Mouse (Mus musculus) retina, postnatal 7 days (tissue): ENCODE measurements around the gene Tead4.
A peak's percentile ranks its signal among the peaks of the same experiment; 100 is the strongest.
"Not testable (repeated sequence)": the region's sequence is repeated elsewhere in the genome, so short reads cannot be mapped to it uniquely, and the experiment has no call there.

ENCODE experiments used
- DNase-seq: peaks from one replicate; pipeline ENCODE4 v3.0.0-alpha.2; 2012; ENCODE audit warnings: low read depth, low spot score

Gene Tead4

DNA sequence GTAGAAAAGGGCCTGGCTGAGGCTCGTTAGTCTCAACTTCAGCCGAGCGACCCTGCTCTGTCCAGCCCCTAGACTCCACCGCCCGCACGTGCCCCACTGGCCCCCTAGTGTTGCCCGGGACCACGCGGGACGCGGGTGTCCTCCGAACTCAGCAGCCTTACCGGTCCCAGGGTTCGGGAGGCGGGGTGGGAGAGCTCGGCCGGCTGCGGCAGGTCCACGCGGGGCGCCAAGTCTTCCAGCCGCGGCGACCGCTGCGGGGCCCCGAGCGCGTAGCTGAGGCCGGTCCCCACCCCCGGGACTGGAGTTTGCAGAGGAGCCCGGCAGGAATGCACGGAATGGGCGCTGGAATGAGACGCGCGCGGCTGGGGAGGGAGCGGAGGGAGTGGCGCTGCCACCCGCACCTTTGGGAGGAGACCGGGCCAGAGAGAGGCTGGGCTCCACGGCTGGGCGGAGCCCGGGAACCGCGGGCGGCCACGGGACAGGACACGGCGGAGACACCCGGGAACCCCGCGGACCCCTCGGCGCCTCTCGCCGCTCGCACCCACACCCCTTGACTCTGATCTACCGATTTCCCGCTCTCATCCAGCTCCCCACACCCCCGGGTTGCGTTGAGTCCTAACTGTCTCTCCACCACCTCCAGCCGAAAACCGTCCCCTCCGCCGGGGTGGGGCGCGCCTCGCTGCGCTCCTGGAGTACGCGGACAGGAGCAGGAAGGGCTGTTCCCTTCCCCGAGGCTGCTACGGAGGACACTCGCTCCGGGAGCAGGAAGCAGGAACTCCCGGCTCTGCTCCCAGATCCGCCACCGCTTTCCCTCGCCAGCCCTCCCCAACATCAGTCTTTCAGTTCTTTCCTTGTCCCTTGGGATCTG is at the start of gene Tead4:
Gene Tead4, minus strand, starts transcription at position 690 of the 868 bp plus-strand sequence.
- peak; percentile 11 for DNase-seq

DNA sequence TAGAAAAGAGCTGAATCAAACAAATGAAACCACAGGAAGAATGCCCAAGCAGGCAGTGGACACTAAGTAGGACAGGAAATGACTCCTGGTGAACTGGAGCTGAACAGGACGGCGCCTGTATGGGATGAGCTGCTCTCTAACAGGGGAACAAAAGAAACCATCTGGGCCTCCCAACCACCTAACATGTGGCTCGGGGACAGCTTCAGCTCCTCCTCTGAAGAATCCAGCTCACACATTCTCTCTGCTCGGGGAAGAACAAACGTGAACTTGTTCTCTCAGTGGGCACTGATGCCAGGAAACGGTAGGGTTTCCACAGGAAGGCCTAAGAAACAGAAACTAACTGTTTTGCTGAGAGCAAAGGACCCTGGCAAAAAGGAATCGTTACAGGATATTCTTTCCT is 49.1 kb upstream of the Tead4 start:
- peak; percentile 24 for DNase-seq

DNA sequence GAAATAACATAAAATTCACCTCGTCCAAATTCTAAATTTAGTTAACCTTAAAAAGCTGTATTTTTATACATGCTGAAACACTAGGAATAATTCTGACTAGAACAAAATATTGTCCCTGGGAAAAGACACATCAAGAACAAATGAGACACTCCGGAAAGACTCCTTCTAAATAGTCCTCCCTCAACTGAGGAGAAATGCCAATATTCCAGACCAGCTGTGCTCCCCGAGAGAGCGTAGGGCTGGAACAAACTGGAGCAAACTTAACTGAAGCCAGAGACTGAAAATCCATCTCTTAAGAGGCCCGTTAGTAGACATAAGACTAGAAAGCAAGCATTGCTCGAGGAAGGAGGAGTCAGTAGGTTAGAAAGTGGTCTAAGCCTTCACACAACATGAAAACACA is 46.2 kb upstream of the Tead4 start:
- DNase-seq, result no peak

DNA sequence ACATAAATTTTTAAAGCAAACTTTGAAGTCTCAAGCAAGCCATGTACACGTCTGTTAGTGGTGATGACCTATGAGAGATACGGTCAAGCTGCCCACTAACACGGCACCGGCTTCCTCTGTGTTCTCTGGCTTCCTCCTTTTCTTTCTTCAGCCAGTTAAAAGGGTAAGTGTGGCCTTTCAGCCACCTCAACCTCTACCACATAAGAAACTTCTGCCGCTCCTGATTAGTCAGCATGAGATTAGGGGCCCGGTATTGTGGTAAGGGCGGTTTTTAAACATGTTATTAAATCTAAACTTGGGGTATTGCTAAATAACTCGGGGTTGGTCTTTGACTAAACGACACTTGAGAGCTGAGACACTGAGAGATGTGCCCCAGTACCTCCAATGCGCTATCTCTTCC is 45.0 kb upstream of the Tead4 start:
- DNase-seq, result no peak

DNA sequence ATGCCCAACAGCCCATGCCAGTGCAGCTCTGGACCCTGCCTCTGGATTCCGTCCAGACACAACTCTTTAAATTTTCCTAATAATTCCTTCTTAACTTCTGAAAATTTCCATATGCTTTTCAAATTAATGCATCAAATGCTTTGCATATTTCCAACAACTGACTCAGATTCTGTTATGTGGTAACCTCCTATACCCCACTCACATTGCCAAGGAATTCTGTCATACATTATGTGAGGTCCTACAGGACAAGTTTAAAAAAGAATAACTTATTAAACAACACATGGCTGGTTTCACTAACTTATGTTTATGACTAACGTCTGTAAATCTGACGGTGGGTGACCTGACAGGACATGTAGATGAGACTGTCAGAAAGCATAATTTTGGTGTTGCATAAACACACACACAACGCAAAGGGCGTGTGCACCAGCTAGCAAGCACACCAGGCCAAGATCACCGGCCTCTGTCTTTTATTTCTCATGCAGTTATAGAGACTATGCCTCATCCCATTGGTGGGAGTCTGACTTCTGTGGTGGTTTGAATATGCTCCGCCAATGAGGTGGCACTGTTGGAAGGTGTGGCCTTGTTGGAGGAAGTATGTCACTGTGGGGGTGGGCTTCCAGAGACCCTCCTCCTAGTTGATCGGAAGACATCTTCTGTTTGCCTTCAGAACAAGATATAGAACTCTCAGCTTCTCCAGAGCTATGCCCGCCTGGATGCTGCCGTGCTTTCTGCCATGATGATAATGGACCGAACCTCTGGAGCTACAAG is 41.5 kb upstream of the Tead4 start:
- DNase-seq, result no peak

DNA sequence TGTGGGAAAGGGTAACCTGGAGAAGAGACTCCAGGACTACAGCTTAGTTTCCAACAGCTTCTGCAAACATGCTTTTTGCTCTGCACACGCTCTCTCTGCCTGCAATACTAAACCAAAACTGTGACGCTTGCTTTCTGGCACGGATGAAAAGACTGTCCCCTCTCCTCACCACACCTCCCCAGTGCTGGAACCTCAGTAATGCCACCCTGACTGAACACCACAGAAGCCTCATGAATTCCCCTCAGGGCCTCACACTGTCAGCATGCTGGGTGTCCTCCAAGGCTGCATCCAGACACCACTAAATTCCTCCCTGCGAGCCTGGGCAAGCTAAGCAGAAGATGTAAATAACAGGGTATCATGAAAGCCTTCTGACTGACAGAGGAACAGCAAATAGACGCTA is 38.3 kb upstream of the Tead4 start:
- no peak for DNase-seq

DNA sequence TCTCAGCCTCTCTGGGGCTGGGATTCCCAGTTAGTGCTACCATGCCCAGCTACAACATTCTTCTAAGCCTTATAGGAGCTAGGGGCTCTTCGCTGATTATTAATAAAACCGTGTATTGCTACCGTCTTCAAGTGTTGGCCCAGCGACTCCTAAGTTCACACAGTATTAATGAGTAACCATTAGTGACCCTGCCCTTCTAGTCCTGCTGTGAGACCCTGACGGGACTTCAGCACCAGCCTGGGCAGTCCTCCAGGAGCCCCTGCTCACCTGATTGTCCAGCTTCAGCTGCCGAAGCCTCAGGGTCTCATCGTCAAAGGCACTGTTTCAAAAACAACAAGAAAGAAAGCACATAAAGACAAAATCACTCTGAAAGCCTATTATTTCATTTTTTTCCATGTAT is 36.8 kb upstream of the Tead4 start:
- no peak for DNase-seq

DNA sequence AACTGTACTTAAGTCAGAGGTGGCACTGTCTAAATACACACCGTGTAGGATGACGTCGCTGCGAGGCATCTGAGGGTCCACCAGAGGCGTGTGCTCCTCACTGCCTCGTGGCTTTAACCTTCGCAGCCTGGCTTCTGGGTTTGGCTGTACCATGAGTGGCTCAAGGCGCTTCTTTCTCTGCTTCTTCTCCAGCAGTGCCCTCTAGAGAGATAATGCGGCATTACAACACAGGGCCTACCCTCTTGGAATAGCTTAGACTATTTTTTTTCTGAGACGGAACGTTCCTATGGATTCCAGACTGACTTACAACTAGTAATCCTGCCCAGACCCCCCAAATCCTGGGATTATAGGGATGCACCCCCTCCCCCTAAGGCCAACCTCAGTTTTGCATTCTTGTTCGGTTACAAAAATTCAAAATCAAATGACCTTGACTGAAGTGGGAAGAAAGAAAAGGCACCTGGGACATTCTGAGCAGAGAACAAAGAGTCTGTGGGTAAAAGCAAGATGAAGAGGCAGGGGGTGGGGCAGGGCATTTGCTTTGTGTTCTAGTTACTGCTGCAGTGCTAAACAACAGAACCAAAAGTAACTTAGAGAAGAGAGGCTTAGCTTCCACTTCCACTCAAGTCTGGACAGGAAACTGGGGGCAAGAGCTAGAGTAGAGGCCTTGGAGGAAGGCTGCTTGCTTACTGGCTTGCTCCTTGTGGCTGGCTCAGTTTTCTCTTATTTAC is 33.9 kb upstream of the Tead4 start:
- DNase-seq, result peak; percentile 59

DNA sequence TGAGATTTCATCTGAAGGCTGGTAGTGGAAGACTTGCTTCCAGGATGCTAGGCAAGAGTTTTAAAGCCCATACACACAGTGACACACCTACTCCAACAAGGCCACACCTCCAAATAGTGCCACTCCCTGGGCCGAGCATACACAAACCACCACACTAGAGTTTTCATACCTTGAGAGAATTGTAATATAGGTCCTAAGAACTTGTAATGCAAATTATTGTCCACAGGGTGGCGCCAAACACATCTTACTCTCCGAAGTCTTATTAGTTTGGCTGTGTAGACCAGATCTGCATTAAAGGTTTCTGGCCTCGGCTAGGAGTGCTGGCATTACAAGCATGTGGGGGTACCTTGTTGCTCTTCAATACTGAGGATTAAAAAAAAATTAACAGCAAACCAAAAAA is 17.7 kb upstream of the Tead4 start:
- peak; percentile 70 for DNase-seq

DNA sequence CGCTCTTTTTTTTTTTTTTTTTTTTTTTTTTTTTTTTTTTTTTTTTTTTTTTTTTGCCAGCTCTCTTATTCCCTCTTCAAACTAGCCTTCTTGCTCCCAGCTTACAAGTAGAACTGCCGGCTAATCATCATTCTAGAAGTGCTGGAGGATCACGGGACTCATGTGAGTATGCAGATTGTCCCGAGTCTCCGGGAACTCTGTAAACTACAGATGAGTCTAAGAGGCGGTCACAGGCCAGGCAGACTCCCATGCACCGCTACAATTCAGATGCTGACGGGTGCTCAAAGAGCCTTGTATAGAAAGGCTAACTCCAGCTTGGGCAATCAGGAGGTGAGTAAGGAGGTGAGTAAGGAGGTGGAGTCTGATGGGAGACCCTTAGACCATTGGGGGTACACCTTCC is 15.0 kb upstream of the Tead4 start:
- no peak for DNase-seq

DNA sequence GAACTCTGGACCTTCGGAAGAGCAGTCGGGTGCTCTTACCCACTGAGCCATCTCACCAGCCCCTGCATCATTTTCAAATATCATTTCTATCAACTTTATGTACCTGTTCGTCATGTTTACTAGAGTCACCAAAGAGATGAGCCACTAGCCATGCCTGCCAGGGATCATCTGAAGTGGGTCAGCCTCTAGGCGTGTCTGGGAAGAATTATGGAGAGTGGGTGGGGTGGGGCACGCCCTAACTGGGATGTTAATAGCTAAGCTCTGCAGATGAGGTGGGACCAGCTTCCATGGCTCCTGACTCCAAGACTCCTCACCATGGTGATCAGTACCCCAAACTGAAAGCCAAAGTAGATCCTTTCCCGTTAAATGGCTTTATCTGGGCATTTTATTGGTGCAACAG is 14.2 kb upstream of the Tead4 start:
- DNase-seq, result no peak

DNA sequence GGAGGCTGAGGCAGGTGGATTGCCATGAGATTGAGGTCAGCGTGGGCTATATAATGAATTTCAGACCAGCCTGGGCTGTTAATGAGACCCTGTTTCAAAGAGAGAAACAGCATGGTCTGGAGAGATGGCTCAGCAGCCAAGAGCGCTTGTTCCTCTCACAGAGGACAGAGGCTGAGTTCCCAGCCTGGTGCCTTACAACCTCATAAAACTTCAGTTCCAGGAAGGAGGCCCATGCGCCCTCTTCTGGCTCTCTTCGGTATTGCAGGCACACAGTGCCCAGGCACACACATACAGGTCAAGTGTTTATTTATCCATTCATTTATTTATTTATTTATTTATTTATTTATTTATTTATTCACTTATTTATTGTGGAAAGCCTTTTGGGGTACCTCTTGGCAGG is 7.7 kb upstream of the Tead4 start:
- DNase-seq, result peak; percentile 20

DNA sequence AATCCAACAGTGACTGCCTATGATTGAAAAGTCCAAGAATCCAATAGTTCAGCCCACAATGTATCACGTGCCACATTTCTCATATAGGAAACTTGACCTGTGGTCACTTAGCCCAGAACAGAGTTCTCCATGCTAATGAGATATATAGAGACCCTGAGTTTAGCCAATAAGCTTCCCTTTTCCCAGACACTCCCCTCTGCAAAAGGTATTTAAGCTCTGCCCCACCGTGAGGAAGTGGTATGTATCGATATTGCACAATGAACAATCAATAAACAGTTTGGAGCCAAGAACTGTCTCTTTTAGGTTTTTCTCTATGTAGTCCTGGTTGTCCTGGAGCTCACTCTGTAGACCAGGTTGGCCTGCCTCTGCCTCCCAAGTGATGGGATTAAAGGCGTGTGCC is 4.2 kb upstream of the Tead4 start:
- DNase-seq, result no peak

DNA sequence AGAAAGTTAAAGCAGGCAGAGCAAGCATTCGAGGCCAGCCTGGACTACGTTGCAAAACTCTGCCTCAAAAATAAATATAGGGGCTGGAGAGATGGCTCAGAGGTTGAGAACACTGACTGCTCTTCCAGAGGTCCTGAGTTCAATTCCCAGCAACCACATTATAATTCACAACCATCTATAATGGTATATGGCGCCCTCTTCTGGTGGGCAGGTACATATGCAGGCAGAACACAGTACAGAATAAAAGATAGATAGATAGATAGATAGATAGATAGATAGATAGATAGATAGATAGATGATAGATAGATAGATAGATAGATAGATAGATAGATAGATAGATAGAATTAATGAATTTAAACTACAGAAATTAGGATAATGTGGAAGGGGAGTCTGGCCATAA is 2.0 kb upstream of the Tead4 start:
- not testable (repeated sequence) for DNase-seq

DNA sequence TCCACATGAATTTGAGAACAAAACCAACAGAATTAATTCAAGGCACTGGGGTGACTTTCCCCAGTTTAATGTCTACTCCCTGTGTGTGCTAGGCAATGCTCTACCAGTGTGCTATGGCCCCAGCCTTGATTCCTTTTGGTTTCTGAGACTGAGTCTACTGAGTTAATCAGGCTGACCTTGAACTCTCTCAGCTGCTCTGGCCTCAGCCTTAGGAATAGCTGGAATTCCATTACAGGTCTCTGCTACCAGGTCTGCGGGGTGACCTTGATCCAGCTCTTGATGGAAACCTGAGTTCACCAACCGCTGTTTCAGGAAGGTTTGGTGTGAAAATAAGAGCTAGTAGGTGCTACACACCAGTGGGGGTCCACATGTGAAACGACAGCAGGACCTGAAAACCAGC is 1.3 kb upstream of the Tead4 start:
- no peak for DNase-seq

DNA sequence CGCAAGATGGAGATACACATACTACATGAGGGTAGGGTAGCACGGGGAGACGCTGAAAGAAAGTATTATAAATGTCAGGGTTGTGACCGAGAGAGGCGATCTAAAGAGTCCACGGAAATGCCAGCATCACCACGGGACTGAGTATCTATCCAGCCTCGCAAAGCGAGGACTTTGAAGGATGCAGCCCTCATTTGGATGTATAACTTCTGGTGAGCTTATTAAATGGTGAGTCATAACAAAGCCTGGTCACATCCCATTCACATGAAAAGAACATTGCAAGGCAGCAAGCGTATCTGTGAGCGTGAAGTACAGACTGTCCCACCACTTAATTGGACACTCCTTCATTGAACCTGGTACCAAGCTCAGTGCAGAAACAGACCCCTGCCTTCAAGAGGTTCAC is 835 bp upstream of the Tead4 start:
- DNase-seq, result no peak

DNA sequence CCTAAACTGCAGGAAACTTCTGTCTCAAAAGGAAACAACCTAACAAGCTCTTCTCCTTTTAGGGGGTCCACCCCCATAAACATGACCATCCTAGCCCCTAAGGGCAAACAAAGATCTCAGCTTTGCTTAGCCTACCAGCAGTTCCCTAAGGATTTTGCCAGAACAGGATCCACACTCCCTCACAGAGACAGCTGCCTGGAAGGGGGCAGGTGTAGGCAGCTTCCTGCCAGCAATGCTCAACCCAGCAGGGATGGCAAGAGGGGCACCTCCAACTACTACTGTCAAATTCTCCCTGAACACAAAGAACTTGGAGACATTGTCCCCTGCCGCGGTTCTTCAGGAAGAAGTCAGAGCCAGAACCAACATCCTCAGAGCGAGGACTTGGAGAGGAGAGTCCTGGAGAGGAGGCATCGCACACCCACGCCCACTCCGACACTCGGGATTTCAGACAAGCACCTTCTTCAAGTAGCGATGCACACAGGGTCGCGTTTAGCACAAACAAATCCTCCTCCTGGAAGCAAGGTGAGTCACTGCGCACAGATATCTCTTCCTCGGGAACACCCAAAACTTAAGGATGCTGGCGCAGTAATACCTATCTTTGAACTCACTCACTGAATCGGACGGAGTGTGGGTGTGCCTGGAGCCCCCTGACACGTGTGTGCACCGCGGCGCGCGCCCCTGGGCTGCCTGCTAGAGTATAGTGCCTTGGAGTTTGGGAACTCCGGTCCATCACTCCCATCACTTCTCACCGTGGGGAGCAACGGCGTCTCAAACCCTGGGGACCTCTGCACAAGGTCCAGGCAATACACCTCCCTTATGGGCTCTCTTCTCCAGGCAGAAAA is 1.1 kb downstream of the Tead4 start:
- no peak for DNase-seq

DNA sequence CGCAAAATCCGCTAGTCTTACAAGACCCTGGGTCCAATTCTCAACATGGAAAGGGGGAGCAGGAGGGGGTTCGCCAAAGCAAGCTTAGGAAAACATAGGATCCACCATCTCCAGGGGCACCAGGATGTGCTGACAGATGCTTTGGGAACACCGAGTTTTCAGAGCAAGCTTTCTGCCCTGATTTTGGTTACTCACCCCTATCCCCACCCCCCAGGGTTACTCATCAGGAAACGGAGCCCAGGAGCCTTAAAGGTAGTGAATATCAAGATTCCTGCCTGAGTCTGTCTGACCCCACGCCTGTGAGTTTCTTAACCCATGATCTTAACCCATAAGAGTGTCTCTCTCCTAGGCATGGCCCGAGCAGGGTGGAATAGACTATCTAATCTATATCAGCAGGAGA is 2.4 kb downstream of the Tead4 start:
- no peak for DNase-seq

DNA sequence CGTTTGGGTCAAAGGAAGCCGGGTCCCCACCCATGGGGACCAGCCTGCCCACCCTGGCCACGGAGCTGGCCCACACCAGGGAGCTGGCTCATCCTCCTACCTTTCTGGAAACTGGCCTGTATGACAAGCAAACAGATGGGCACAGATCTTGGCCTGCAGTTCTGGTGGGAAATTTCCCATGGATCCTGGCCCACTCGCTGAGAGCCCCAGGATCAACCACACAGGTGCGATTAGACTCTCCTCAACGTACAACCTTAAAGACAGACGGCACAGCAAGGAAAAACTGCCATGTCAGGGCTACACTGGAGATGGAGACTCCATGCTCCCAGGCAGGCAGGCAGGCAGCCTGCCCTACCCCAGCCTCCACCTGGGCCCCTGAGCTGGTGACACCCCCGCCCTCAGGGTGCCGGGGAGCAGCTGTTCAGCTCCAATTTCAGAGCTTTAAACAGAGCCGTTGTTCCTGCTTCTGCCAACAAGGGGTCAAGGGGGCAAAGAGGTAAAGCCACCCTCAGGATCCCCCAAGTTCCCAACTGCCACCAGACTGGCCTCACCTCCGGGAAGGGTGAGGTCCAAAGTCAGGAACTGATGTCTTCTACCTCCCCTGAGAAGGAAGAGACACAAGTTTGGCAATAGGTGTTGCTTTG is 3.8 kb downstream of the Tead4 start:
- no peak for DNase-seq

DNA sequence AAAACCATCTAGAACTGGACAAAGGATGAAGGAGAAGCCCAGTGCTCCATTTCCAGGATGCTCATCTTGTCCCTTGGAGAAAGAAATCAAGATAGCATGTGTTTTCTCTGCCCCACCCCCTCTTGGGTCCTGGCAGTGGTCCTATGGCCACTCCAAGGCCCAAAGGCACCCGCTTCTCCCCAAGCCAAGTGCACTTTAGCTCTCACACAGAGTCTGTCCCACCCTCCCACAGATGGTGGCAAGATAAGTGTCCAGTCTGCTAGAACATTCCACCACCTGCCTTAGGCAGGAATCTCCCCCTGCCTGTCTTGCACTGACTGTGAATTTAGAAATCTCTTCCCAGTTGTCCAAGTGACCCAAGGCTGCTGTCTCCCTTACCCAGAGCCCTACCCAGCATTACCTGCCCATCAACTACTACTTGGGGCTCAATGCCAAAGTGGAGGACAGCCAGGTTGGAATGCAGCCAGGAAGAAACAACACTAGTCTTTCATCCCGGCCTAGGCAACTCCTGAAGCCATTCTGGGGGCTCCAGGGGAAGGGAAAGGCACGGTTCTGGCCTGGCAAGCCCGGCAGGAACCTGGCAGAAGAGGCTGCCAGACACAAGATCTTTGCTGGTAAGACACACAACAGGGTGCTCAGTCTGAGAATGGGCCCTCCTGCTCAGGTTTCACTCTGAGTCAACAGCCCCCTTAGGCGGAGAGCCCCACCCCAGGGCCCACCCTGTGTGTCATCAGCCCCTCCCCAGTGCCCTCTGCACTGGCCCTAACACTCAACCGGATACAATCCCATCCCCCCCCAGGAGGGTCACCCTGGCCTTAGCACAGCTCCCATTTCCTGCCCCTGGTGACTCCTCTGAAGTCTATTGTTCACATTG is 4.5 kb downstream of the Tead4 start:
- DNase-seq, result no peak
